In genomic region chr3:137958352-137958751, GRCm38 (mm10) we compare ENCODE assay signal across 15 mouse cellular contexts.
"Had no signal": no experiment of that assay in that cellular context is flagged by ENCODE, and none has a peak within 500 bp of the region (broad histone marks: within the 10 kb centered on the region; RNA-seq: fewer than 3 reads in every experiment).

No protein-coding gene starts in this region.

- H3K27ac ChIP-seq: intestine, embryonic 15.5 days; layer of hippocampus, adult 2 months; limb, embryonic 12.5 days; lung, embryonic 15.5 days; macrophage; midbrain, embryonic 15.5 days; neural tube, embryonic 12.5 days had no signal

- DNase-seq: kidney, adult 18-20 months; kidney, postnatal 10 days; kidney, postnatal 4 days; lung, postnatal 14 days; right cerebral cortex, adult 18-20 months; right cerebral cortex, postnatal 25 days; thymus, adult 18-20 months; thymus, postnatal 14 days had no signal

- H3K27me3 ChIP-seq: intestine, embryonic 15.5 days; limb, embryonic 12.5 days; lung, embryonic 15.5 days; midbrain, embryonic 15.5 days; neural tube, embryonic 12.5 days had no signal

- ATAC-seq: intestine, embryonic 15.5 days; midbrain, embryonic 15.5 days had no signal

- H3K9ac ChIP-seq: intestine, embryonic 15.5 days; limb, embryonic 12.5 days; lung, embryonic 15.5 days; midbrain, embryonic 15.5 days; neural tube, embryonic 12.5 days had no signal

- H3K9me3 ChIP-seq: intestine, embryonic 15.5 days; limb, embryonic 12.5 days; lung, embryonic 15.5 days; midbrain, embryonic 15.5 days; neural tube, embryonic 12.5 days had no signal

- H3K36me3 ChIP-seq: intestine, embryonic 15.5 days; limb, embryonic 12.5 days; lung, embryonic 15.5 days; midbrain, embryonic 15.5 days; neural tube, embryonic 12.5 days had no signal

- H3K4me2 ChIP-seq: intestine, embryonic 15.5 days; limb, embryonic 12.5 days; lung, embryonic 15.5 days; midbrain, embryonic 15.5 days; neural tube, embryonic 12.5 days had no signal

- H3K4me3 ChIP-seq: intestine, embryonic 15.5 days; layer of hippocampus, adult 2 months; limb, embryonic 12.5 days; lung, embryonic 15.5 days; midbrain, embryonic 15.5 days; neural tube, embryonic 12.5 days had no signal

- H3K4me1 ChIP-seq: neural tube, embryonic 12.5 days had no signal
